Mouse (Mus musculus): ENCODE data around the gene Izumo3.
A peak's percentile ranks its signal among the peaks of the same experiment; 100 is the strongest.
"Not testable (repeated sequence)": the region's sequence is repeated elsewhere in the genome, so short reads cannot be mapped to it uniquely, and the experiment has no call there.

The Izumo3 gene

GRCm38 (mm10) chr4:92147134-92147533, at the start of gene Izumo3:
Izumo3 (minus strand) TSS chr4:92147234.
- no peak for DNase-seq (ENCODE audit: low spot score)

- DNase-seq (ENCODE audit: low spot score): not testable (repeated sequence)
These were observed 44.6 kb upstream of the Izumo3 start, which contains the start of gene Gm12666 for GRCm38 (mm10) chr4:92191649-92192048. Gm12666 (minus strand) TSS chr4:92191749.

GRCm38 (mm10) chr4:92152646-92153045, 5.6 kb upstream of the Izumo3 start:
- DNase-seq (ENCODE audit: low spot score): no peak

GRCm38 (mm10) chr4:92111390-92111988, 35.5 kb downstream of the Izumo3 start:
- DNase-seq (ENCODE audit: low spot score): peak; percentile 10

- DNase-seq (ENCODE audit: low spot score): no peak
These were observed 49.6 kb downstream of the Izumo3 start for GRCm38 (mm10) chr4:92097386-92097785.

GRCm38 (mm10) chr4:92095951-92096350, 51.1 kb downstream of the Izumo3 start:
- no peak for DNase-seq (ENCODE audit: low spot score)
